Mouse (Mus musculus) Muller cell, postnatal 12 days (primary cell): ENCODE measurements around the gene Bub1b.
"Not testable (repeated sequence)": the region's sequence is repeated elsewhere in the genome, so short reads cannot be mapped to it uniquely, and the experiment has no call there.

Source experiments
- DNase-seq: peaks from one replicate; pipeline ENCODE4 v3.0.0-alpha.2; 2015; ENCODE audit errors: inconsistent ontology term

Bub1b gene

GRCm38 (mm10) chr2:118618013-118618412 lies 20.0 kb downstream of the Bub1b start:
- DNase-seq, result no peak

- no peak for DNase-seq
These were observed 22.1 kb downstream of the Bub1b start for GRCm38 (mm10) chr2:118620101-118620500.

GRCm38 (mm10) chr2:118620608-118621007 lies 22.6 kb downstream of the Bub1b start:
- no peak for DNase-seq

- DNase-seq, result no peak
These were observed 31.3 kb downstream of the Bub1b start for GRCm38 (mm10) chr2:118629276-118629675.

- peak; percentile 25 for DNase-seq
These were observed 35.4 kb downstream of the Bub1b start for GRCm38 (mm10) chr2:118633441-118633840.

- DNase-seq, result no peak
These were observed 39.2 kb downstream of the Bub1b start for GRCm38 (mm10) chr2:118637258-118637657.

GRCm38 (mm10) chr2:118637888-118638526 lies 40.0 kb downstream of the Bub1b start:
- peak; percentile 62 for DNase-seq

GRCm38 (mm10) chr2:118638686-118639085 lies 40.7 kb downstream of the Bub1b start:
- DNase-seq, result no peak

- no peak for DNase-seq
These were observed 43.1 kb downstream of the Bub1b start for GRCm38 (mm10) chr2:118641147-118641546.

- peak; percentile 26 for DNase-seq
These were observed 44.4 kb downstream of the Bub1b start for GRCm38 (mm10) chr2:118642431-118642830.

- DNase-seq, result no peak
These were observed 44.9 kb downstream of the Bub1b start for GRCm38 (mm10) chr2:118642942-118643341.

- no peak for DNase-seq
These were observed 48.7 kb downstream of the Bub1b start for GRCm38 (mm10) chr2:118646665-118647064.

- not testable (repeated sequence) for DNase-seq
These were observed 52.7 kb downstream of the Bub1b start for GRCm38 (mm10) chr2:118650697-118651096.

GRCm38 (mm10) chr2:118656688-118657281 lies 58.8 kb downstream of the Bub1b start:
- no peak for DNase-seq

GRCm38 (mm10) chr2:118658457-118658856 lies 60.4 kb downstream of the Bub1b start:
- DNase-seq, result no peak

- peak; percentile 81 for DNase-seq
These were observed 61.1 kb downstream of the Bub1b start for GRCm38 (mm10) chr2:118659077-118659476.

GRCm38 (mm10) chr2:118659493-118659892 lies 61.5 kb downstream of the Bub1b start:
- no peak for DNase-seq

GRCm38 (mm10) chr2:118659998-118660452 lies 62.0 kb downstream of the Bub1b start:
- no peak for DNase-seq

GRCm38 (mm10) chr2:118661891-118662290 lies 63.9 kb downstream of the Bub1b start:
- no peak for DNase-seq

GRCm38 (mm10) chr2:118662902-118663803 lies 65.1 kb downstream of the Bub1b start, which contains the start of gene Pak6:
Gene Pak6, plus strand, starts transcription at chr2:118663303.
- no peak for DNase-seq

- DNase-seq, result no peak
These were observed 66.1 kb downstream of the Bub1b start for GRCm38 (mm10) chr2:118663804-118664766.
